Mouse (Mus musculus): ENCODE measurements around the gene Sptbn1. TPM values are rescaled to one million over a fixed set of nuclear protein-coding genes. Genes with fewer than 3 reads are reported as not detected.

Gene Sptbn1
- polyA plus RNA-seq, 1 experiment from 2014 or later = 134 TPM

DNA sequence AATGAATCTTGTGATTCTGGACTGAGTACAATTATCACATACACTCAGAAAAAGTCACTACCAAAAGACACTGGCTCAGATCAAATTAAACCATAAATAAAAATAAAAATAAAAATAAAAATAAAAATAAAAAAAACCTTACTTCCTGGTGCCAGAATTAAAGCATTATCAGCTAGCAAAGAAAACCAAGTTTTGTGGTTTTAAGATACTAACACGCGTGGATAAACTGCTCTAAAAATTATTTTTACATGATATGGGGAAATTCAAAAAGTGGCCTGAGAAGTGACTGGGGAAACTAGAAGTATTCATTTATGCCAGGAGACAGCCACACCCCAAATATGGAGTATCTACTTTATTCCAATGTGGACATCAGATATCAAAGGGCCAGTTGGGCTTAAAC lies 89.8 kb downstream of the Sptbn1 start:
- Histone ChIP-seq H3K27me3 (no peaks in the 10 kb centered on the region), H3K4me1 (peaks cover 7% of the 10 kb centered on the region), H3K9me3 (no peaks in the 10 kb centered on the region), H3K27ac (replicated peaks) (no peak overlapping the region), H3K4me2 (replicated peaks) (no peak overlapping the region), H3K36me3 (no peaks in the 10 kb centered on the region), H3K9ac (replicated peaks) (no peak overlapping the region), H3K4me3 (no peak overlapping the region)
- WGBS = 95% methylated on average over 2 of the region's 2 CpGs
- no peak for ATAC-seq (replicated peaks)

DNA sequence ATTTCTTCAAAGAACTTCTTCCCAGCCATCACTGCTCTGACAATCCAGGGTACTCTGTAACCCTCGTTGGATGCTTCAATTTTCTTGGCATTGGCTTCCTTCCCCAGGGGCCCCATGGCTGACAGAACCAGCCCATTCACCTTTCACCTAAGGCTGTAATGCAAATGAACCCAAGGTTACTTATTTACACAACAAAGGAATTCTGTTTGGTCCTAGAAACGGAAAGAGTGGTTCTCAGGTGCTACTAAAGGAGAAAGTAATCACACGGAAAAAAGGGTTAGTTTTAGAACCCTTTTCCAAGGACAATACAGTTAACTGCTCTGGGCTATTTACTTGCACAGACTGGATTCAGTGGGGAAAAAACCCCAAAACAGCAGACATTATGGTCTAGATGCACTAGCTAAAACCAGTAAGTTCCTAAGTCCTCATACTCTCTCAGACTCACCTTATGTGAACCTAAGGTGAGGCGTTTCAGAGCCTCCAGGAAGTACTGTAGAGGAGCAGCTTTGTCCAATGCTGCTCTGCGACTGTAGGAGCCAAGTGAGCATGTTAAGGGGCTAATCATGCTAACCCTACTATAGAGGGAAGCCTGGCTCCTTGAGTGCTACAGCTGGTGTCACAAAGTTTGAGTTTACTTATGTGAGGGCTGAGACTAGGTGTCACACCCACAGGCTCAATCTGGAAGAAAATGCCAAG lies 90.7 kb downstream of the Sptbn1 start:
- H3K36me3 ChIP-seq = no peaks in the 10 kb centered on the region
- no peak for ATAC-seq (replicated peaks)
- H3K4me1 ChIP-seq = peaks cover 7% of the 10 kb centered on the region
- H3K27ac ChIP-seq (replicated peaks) = no peak overlapping the region
- no peak overlapping the region for H3K9ac ChIP-seq (replicated peaks)
- H3K9me3 ChIP-seq = no peaks in the 10 kb centered on the region
- no peak overlapping the region for H3K4me2 ChIP-seq (replicated peaks)
- no peaks in the 10 kb centered on the region for H3K27me3 ChIP-seq
- 36% methylated on average over 5 of the region's 5 CpGs for WGBS
- H3K4me3 ChIP-seq = no peak overlapping the region

DNA sequence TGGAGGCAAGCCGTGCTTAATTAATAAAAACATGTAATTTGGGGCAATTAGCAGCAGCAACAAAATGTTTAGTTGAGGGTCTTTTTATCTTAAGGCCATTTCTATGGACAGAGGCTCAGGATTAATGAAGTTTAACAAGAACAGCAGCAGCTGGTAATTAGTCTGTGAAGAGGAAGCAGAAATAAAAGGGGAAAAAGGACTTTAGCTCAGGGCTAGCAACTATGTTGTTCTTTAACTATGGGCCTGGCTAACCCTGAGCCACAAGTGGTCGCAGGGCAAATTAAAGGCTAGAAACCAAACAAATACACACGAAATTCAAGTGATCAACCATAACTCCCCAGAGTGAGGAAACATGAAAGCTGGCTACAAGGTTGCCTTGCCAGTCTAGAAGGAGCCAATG lies 91.9 kb downstream of the Sptbn1 start:
- Histone ChIP-seq H3K36me3 (no peaks in the 10 kb centered on the region), H3K4me1 (peaks cover 7% of the 10 kb centered on the region), H3K27me3 (no peaks in the 10 kb centered on the region), H3K27ac (replicated peaks) (no peak overlapping the region), H3K9me3 (no peaks in the 10 kb centered on the region), H3K4me3 (no peak overlapping the region), H3K9ac (replicated peaks) (no peak overlapping the region), H3K4me2 (replicated peaks) (no peak overlapping the region)
- ATAC-seq (replicated peaks) = 0 out of 2 replicates have a peak, but pooled peaks have one; percentile 29
- 9% methylated on average over 3 of the region's 3 CpGs for WGBS

DNA sequence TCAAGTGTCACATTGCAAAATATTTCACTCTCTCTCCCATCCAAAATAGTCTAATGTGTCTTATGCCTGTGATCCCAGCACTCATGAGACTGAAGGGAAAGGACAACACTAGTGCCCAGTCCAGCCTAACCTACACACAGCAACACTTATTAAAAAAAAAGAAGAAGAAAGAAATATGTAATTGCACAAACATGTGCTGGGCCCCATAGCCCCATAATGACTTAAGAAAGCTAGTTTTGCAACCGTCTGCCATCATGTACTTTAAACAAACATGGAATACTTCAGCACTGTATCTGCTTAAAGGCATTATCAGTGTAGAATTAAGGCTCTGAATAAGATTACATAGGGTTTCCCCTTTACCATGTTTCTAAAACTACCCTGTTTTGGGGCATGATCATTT lies 92.4 kb downstream of the Sptbn1 start:
- whole genome bisulfite sequencing = 65% methylated on average over 1 of the region's 1 CpGs
- H3K4me1 ChIP-seq = peaks cover 7% of the 10 kb centered on the region
- H3K9me3 ChIP-seq = no peaks in the 10 kb centered on the region
- no peak overlapping the region for H3K4me3 ChIP-seq
- H3K4me2 ChIP-seq (replicated peaks) = no peak overlapping the region
- H3K9ac ChIP-seq (replicated peaks) = no peak overlapping the region
- no peaks in the 10 kb centered on the region for H3K36me3 ChIP-seq
- ATAC-seq (replicated peaks) = 0 out of 2 replicates have a peak, but pooled peaks have one; percentile 4
- H3K27ac ChIP-seq (replicated peaks) = no peak overlapping the region
- H3K27me3 ChIP-seq = no peaks in the 10 kb centered on the region

DNA sequence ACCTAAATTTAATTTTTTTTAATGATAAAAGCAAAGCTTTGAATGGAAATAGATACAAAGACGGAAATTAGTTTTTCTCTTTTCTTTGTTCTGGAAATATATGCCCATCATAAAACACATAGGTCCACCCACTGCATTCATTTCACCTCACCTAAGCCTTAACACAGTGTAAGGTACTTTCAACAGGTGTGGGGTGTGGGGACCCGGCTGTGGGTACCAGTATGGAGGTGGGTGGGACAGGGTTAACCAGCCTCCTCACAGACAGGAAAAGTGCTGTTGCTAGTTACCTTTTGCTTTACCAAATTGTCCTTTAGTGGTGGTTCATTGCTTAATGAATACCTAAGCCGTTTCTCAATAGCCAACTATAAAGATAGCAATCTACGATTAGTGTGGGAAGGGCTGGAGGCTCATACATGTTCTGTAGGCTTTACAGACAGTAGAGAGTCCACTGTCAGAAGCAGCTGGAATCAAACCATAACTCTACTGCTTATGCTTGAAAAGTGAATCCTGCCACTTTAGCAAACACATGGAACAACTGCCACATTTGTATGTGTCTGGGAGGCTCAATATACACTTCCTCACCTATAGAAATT lies 96.3 kb downstream of the Sptbn1 start:
- Histone ChIP-seq H3K36me3 (no peaks in the 10 kb centered on the region), H3K9me3 (no peaks in the 10 kb centered on the region), H3K4me1 (peaks cover 7% of the 10 kb centered on the region), H3K27ac (replicated peaks) (no peak overlapping the region), H3K4me3 (no peak overlapping the region), H3K9ac (replicated peaks) (no peak overlapping the region), H3K4me2 (replicated peaks) (no peak overlapping the region), H3K27me3 (no peaks in the 10 kb centered on the region)
- no peak for ATAC-seq (replicated peaks)
- WGBS = 93% methylated on average over 4 of the region's 4 CpGs

DNA sequence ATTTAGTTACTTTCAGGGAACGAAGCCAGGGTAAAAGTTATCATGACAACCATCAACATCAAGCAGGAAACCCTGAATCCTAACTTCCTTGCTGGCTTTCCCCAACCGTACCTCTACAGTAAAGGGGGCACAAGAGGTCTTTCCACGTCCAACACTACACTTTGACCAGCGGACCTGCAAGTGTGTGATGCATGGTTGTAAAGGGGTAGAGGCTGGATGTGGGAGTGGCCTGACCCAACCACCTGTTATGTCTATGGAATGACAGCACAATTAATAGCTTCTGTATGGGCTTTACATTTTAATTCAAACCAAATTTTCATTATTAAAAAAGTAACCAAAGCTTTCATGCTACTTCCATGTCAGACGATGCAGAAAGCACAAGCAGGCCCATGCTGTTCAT lies 96.8 kb downstream of the Sptbn1 start:
- H3K9ac ChIP-seq (replicated peaks) = no peak overlapping the region
- no peak overlapping the region for H3K4me3 ChIP-seq
- H3K9me3 ChIP-seq = no peaks in the 10 kb centered on the region
- H3K27ac ChIP-seq (replicated peaks) = no peak overlapping the region
- no peak for ATAC-seq (replicated peaks)
- H3K4me1 ChIP-seq = peaks cover 4% of the 10 kb centered on the region
- 94% methylated on average over 5 of the region's 5 CpGs for WGBS
- H3K36me3 ChIP-seq = no peaks in the 10 kb centered on the region
- no peak overlapping the region for H3K4me2 ChIP-seq (replicated peaks)
- H3K27me3 ChIP-seq = no peaks in the 10 kb centered on the region

DNA sequence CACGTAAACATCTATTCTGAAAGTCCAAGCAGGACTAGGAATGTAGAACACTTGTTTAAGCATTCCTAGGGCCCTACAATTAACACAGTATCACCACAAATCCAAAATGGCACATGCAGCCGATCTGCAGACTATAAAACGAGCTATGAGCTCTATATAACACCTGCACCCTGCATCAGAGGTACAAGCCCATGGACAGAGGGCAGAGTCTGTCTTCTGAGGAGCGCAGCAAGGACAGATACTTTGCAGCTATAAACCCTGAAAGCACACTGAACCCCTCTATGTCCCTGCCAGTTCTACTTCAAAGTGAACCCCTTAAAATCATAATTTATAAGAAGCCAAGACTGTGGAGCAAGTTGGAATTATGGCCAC lies 101.4 kb downstream of the Sptbn1 start:
- Histone ChIP-seq H3K9ac (replicated peaks) (no peak overlapping the region), H3K4me1 (no peaks in the 10 kb centered on the region), H3K36me3 (no peaks in the 10 kb centered on the region), H3K4me3 (no peak overlapping the region), H3K4me2 (replicated peaks) (no peak overlapping the region), H3K27ac (replicated peaks) (no peak overlapping the region), H3K27me3 (no peaks in the 10 kb centered on the region), H3K9me3 (no peaks in the 10 kb centered on the region)
- WGBS = 84% methylated on average over 4 of the region's 4 CpGs
- ATAC-seq (replicated peaks) = no peak

DNA sequence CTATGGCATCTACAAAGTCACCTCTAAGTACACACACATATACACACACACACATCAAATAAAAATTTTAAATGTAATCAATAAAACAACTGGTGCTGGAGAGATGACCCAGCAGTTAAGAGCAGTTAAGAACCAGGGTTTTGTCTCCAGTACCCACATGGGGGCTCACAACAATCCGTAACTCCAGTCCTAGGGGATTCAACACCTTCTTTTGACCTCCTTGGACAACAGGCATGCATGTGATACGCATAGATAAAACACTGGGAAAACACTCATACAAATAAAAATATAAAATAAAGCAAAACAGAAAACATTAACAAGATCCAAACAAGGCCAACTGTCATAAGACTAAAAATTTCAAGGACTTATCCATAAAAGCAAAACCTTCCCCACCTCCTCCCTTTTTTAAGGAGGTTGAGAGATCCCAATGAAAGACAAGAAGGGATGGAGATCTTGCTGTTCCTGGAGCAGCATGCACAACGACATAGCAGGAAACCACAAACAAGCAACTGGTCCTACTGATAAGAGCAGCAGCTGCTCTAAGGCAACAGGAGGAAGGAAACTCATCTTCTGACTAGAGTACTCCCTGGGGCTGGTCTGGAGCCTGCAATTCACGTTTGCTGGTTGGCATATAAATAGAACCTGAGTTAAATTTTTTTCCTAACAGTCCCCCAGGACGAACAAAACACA lies 102.0 kb downstream of the Sptbn1 start:
- no peak for ATAC-seq (replicated peaks)
- 67% methylated on average over 5 of the region's 5 CpGs for WGBS
- H3K4me3 ChIP-seq = no peak overlapping the region
- H3K27me3 ChIP-seq = no peaks in the 10 kb centered on the region
- no peak overlapping the region for H3K4me2 ChIP-seq (replicated peaks)
- H3K36me3 ChIP-seq = no peaks in the 10 kb centered on the region
- H3K9ac ChIP-seq (replicated peaks) = no peak overlapping the region
- no peaks in the 10 kb centered on the region for H3K9me3 ChIP-seq
- peaks cover 5% of the 10 kb centered on the region; the same call in 1 of the 2 replicates for H3K4me1 ChIP-seq
- no peak overlapping the region for H3K27ac ChIP-seq (replicated peaks)

DNA sequence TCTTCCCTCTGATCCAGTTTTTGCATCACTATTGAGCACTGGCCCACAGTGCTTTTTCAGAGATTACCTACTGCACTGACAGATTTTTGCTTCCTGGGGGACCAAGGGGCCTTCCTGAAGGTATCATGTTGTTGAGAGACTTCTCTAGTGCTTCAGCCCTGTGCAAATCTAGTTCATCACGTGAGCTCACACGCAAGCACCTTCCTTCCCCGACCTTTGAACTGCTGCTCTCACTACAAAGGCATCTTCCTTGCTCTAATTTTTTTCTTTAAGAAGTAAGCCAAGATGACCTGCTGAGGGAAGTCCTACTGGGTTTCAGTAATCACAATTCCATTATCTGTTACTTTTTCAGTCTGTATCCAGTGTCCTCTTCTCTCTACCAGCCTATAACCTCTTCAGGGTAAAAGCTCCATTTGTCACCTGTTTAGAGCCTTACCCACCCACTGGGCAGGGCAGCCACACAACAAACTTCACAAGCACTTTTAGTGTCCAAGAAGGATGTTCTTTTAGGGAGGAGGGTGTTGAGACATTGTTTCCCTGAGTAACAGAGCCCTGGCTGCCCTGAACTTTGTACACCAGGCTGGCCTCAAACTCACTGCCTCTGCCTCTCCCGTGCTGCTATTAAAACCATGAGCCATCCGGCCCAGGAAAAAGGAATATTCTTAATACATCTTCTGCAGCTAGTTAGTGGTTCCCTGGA lies 103.3 kb downstream of the Sptbn1 start:
- 78% methylated on average over 5 of the region's 5 CpGs for WGBS
- no peak overlapping the region for H3K9ac ChIP-seq (replicated peaks)
- H3K36me3 ChIP-seq = no peaks in the 10 kb centered on the region
- H3K4me2 ChIP-seq (replicated peaks) = no peak overlapping the region
- no peak overlapping the region for H3K4me3 ChIP-seq
- peaks cover 6% of the 10 kb centered on the region; the same call in 1 of the 2 replicates for H3K4me1 ChIP-seq
- H3K9me3 ChIP-seq = no peaks in the 10 kb centered on the region
- no peak overlapping the region for H3K27ac ChIP-seq (replicated peaks)
- H3K27me3 ChIP-seq = no peaks in the 10 kb centered on the region
- ATAC-seq (replicated peaks) = no peak

DNA sequence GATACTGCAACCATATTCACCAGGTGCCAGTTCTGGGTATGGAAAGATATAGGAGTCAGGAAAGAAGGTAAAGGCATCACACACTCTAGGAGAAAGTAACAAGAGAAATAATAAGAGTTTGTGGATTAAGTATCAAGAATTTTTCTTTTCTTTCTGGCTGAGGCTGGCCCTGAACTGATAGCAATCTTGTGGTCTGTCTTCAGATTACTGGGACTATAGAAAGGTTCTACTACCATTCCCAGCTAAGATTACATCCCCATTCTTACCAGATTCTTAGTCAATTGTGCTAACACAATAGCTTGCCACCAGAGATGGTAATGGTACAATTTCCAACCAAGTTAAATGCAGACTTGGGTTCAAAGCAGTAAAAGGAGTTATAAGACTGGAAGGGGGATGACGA lies 104.1 kb downstream of the Sptbn1 start:
- H3K4me2 ChIP-seq (replicated peaks) = no peak overlapping the region
- H3K36me3 ChIP-seq = no peaks in the 10 kb centered on the region
- no peaks in the 10 kb centered on the region for H3K27me3 ChIP-seq
- no peaks in the 10 kb centered on the region for H3K9me3 ChIP-seq
- H3K4me3 ChIP-seq = no peak overlapping the region
- H3K27ac ChIP-seq (replicated peaks) = no peak overlapping the region
- H3K4me1 ChIP-seq = peaks cover 6% of the 10 kb centered on the region; the same call in 1 of the 2 replicates
- WGBS = 67% methylated on average over 1 of the region's 1 CpGs
- H3K9ac ChIP-seq (replicated peaks) = no peak overlapping the region
- no peak for ATAC-seq (replicated peaks)

DNA sequence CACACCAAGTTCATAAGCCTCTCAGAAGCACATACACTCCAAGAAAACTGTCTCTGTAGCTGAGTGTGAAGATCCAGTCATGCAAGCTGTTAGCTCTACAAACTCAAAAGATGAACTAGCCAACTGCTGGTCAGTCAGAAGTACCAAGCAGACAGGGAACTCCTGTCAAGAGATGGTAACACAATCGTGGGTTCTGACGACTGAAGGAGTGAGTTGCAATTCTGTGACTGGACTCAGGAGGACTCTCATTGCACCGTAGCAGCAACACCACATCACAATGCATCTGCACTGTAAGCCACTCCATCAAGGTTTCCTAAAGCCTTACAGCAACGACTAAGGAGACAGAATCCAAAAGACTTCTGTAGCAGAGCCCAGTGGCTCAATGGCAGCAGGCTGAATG lies 104.9 kb downstream of the Sptbn1 start:
- no peak overlapping the region for H3K9ac ChIP-seq (replicated peaks)
- no peak for ATAC-seq (replicated peaks)
- no peak overlapping the region for H3K4me3 ChIP-seq
- no peaks in the 10 kb centered on the region for H3K27me3 ChIP-seq
- no peaks in the 10 kb centered on the region for H3K9me3 ChIP-seq
- WGBS = 78% methylated on average over 4 of the region's 4 CpGs
- H3K36me3 ChIP-seq = no peaks in the 10 kb centered on the region
- no peak overlapping the region for H3K27ac ChIP-seq (replicated peaks)
- H3K4me1 ChIP-seq = peaks cover 6% of the 10 kb centered on the region; the same call in 1 of the 2 replicates
- H3K4me2 ChIP-seq (replicated peaks) = no peak overlapping the region

DNA sequence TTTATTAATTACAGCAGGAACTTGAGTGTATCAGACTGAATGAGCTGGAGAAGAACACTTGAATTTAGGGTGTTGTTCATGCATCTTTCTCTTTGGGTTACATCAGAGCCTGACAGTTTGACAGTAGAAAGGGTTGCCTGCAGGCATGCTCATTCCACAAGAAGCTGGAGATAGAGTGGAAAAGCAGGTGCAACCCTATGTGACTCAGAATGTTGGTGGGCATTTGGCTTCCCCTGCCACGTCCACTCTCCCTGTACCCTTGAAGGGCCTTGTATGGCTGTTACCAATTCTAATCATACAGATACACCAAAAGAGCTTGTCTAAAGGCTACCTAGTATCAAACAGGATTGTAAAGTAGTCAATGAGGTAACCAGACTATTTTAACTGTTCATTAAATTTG lies 106.2 kb downstream of the Sptbn1 start:
- H3K36me3 ChIP-seq = 0 out of 2 replicates have a peak, but pooled peaks cover 3% of the 10 kb centered on the region

More for the DNA sequence above, 106.2 kb downstream of the Sptbn1 start:
- Histone ChIP-seq H3K4me3 (no peak overlapping the region), H3K27ac (replicated peaks) (no peak overlapping the region), H3K4me2 (replicated peaks) (no peak overlapping the region), H3K4me1 (peaks cover 6% of the 10 kb centered on the region; the same call in 1 of the 2 replicates), H3K27me3 (no peaks in the 10 kb centered on the region), H3K9me3 (no peaks in the 10 kb centered on the region), H3K9ac (replicated peaks) (no peak overlapping the region)
- no peak for ATAC-seq (replicated peaks)
- WGBS = 93% methylated on average over 1 of the region's 1 CpGs
